Mouse (Mus musculus) MEL-GATA-1-ER (cell line): ENCODE measurements around the gene Gpr132.
"Not testable (repeated sequence)": the region's sequence is repeated elsewhere in the genome, so short reads cannot be mapped to it uniquely, and the experiment has no call there.

Source experiments
- DNase-seq: peaks from one replicate; pipeline ENCODE4 v3.0.0-alpha.2; 2012; ENCODE audit warnings: low read depth; ENCODE audit errors: extremely low read depth

The Gpr132 gene

DNA sequence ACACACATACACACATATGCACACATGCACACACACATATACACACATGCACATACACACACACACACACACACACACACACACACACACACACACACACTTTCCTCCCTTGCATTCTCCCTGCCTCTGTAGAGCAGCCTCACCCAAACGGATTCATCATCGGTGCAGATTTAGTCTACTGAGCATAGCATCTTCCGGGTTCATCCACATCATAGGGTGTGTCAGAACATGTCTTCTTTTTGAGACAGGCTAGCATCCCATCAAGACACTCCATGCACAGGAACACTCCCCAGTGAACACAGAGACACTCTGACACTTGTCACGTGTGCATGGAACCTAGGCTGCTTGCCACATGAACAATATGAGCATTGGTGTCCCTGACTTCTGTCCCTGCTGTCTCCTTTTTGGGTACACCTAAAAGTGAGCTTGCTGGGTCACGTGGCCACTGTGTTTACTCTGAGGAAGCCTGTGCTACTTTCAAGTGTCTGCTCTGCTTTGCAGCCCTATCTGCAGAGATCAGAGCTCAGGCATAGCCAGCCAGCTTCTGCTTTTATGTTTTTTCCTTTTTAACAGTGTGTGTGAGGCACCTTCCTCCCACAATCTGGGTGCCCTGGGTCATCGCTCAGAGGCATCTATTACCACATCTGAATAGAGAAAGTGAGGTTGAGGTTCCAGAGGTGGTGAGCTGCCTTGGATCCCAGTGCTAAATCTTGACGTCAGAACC, 13.3 kb downstream of the Gpr132 start:
- peak; percentile 67 for DNase-seq

- DNase-seq = no peak
These were observed 14.8 kb downstream of the Gpr132 start for GRCm38 (mm10) chr12:112853050-112853729.

GRCm38 (mm10) chr12:112851116-112851515, 16.9 kb downstream of the Gpr132 start:
- no peak for DNase-seq

DNA sequence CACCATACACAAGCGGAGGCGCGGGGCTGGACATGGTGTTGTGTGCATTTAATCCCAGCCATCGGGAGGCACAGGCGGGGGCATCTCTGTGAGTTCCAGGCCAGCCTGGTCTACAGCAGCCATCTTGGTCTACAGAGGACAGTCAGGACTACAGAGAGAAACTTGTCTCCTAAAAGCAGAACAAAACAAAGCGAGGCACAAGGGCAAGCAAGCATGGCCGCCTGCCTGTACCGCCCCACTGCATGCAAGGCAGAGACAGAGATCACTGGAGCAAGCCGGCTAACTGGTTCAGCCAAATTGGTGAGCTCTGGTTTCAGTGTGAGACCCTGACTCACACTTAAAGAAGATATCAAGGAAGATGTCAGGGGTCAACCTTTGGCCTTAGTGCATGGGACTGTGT, 17.7 kb downstream of the Gpr132 start:
- DNase-seq = no peak

- DNase-seq = no peak
These were observed 18.6 kb downstream of the Gpr132 start for GRCm38 (mm10) chr12:112849235-112850022.

- no peak for DNase-seq
These were observed 20.1 kb downstream of the Gpr132 start for GRCm38 (mm10) chr12:112847880-112848279.

DNA sequence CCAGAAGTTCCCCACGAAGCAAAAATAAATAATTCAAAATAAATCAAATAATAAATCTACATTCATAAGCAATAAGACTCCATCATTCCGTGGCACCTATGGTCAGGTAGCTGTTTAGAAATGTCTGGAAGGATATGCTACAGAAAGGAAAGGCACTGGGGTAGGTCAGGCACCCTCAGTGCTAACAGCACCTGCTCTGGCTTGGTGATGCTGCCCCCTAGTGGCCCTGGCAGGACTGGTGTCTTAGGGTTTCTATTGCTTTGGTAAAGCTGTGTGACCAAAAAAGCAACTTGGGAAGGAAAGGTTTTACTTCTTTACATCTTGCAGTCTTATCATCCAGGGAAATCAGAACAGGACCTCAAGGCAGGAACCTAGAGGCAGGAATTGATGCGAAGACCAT, 24.2 kb downstream of the Gpr132 start:
- DNase-seq = peak; percentile 88

GRCm38 (mm10) chr12:112842128-112842527, 25.9 kb downstream of the Gpr132 start:
- DNase-seq = not testable (repeated sequence)

DNA sequence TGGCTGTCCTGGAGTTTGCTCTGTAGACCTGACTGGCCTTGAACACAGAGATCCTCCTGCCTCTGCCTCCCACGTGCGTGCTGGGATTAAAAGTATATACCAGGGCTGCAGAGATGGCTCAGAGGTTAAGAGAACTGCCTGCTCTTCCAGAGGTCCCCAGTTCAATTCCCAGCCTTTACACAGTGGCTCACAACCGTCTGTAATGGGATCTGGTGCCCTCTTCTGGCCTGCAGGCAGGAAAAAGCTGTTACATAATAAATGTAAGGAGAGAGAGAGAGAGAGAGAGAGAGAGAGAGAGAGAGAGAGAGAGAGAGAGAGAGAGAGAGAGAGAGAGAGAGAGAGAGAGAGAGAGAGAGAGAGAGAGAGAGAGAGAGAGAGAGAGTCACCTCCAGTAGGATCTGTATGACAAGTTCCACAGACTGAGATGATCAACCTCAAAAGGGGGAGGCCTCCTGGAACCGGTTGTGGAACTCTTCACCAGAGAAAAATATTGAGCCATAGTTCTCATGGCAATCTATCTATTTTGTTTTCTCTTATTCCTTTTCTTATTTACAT, 26.6 kb downstream of the Gpr132 start:
- DNase-seq = not testable (repeated sequence)

DNA sequence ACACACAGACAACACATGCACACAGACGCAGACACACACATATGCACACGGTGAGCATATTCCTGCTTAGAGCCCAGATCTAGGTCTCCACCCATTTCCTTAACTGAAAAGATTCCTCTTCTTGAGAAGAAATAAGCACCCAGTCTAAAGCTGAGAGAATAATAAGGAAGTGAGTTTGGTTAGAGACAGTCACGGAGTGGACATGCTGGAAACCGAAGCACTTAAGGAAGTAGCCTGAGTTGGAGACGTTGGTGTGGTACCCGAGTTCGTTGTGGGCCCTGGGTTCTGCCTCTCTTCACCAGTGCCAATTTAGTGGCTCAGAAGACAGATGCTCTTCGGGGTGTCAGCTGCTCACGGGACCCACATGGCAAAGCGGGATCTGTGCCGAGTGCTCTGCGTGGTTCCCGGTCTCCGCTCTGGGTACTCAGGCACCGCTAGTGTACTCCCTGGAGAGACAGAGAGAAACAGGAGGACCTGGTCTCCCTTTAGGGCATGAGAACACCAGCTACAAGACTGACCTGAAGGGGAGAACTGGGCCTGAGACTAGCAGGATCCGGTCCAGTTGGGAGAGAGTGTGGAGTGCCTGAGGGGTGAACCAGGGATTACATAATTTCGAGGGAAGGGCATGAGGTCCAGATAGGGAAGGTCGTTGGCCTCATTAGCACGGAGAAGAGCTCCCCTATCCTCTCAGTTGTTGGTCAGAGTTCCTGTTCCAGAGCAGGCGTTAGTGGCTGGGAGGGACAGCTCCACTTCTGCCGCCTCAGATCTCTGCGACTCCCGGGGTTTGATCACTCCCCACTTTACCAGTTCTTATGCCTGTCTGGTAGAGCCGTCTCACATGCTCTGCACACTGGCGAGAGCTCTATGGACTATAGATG, 27.6 kb downstream of the Gpr132 start:
- DNase-seq = peak; percentile 47

DNA sequence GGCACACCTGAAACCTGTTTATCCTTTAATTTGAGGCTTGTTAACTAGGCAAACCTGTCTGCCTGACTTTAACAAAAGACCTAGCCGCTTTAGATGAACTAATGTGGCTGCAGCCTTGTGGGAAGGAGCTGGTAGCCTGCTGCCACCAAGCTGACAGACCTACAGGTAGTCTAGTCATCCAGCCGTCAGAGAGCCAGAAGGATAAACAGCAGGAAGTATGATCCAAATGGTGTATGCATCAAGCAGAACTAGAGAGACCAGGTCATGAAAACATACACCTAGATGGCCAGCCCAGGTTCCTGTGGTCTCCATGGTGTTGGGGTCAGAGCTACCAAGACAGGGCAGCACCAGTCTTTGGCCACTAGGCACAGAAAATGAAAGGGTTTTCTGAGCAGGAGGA, 33.0 kb downstream of the Gpr132 start:
- DNase-seq = no peak

DNA sequence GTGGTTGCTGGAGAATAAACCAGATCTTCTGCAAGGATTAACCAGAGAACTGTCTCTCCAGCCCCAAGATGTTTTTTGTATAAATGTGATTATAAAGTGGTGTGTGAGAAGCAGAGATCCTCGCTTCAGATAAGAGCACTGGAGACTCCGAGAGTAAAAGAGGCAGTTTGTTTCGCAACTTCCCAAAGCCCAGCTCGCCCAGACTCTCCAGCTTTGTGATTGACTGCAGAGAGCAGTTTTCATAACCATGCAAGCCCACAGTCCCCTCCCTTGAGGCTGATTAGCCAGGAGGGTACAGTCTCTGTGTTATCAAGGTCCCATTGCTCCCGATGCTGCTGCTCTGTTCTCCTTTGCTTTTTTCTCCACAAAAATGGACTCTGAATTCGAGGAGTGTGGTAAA, 34.5 kb downstream of the Gpr132 start:
- DNase-seq = peak; percentile 85

DNA sequence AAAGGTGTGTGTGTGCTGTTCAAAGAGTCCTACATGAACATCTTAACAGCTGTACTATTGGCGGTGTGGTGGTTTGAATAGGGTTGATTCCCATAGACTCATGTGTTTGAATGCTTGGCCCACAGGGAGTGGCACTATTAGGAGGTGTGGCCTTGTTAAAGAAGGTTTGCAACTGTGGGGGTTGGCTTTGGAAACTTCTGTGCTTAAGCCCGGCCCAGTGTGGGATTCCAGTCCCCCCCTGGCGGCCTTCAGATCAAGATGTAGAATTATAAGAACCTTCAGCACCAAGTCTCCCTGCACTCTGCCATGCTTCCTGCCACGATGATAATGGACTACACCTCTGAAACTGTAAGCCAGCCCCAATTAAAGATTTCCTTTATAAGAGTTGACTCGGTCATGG, 35.6 kb downstream of the Gpr132 start:
- no peak for DNase-seq

DNA sequence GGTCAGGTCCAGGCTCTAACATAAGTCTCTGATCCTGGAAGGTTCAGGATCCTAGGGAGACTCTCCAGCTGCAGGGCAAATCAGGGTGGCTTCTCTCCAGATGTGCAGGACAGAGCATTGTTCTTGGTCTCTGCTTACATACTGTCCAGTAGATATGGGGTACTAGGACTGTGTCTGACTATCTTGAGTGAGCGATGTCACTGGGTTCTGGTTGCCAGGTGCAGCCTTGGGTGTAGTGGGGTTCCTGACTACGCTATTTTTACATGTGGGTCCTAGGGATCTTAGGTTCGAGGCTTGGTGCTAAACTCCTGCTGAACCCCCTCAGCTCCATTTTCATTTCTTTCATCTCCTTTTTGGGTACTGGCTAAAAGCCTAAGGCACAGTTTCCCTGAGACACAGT, 37.5 kb downstream of the Gpr132 start:
- DNase-seq = peak; percentile 47

GRCm38 (mm10) chr12:112830141-112830540, 37.9 kb downstream of the Gpr132 start:
- DNase-seq = peak; percentile 77

DNA sequence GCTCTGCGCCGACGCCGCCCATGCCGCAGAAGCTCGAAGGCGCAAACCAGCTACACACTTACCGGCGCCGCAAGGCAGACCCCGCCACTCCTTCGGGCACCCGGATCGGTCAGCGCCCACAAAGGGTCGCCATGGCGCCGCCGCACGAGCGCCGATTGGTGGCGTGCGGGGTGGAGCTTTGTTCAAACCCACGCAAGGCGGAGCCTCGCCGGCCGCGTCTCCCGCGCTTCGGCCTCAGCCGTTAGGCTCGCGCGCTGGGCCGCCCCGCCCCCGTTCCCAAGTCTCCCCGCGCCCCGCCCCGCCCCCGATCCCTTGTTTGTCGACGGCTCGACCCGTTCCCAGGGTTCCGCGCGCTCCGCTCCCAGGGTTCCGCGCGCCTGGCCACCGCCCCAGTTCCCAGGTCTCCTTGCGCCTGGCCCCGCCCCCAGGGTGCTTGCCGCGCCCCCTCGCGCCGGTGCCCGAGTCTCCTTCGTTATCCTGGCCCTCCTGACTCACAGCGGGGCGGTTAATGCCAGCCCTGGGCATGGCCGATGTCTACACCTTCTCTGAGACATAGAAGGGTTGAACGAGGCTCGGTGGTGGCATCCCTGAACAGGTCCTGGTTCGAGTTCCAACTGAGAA, 38.7 kb downstream of the Gpr132 start, which contains the start of gene Cdca4:
Gene Cdca4, minus strand, starts transcription at position 180 of the 621 bp plus-strand sequence.
- DNase-seq = peak; percentile 95

DNA sequence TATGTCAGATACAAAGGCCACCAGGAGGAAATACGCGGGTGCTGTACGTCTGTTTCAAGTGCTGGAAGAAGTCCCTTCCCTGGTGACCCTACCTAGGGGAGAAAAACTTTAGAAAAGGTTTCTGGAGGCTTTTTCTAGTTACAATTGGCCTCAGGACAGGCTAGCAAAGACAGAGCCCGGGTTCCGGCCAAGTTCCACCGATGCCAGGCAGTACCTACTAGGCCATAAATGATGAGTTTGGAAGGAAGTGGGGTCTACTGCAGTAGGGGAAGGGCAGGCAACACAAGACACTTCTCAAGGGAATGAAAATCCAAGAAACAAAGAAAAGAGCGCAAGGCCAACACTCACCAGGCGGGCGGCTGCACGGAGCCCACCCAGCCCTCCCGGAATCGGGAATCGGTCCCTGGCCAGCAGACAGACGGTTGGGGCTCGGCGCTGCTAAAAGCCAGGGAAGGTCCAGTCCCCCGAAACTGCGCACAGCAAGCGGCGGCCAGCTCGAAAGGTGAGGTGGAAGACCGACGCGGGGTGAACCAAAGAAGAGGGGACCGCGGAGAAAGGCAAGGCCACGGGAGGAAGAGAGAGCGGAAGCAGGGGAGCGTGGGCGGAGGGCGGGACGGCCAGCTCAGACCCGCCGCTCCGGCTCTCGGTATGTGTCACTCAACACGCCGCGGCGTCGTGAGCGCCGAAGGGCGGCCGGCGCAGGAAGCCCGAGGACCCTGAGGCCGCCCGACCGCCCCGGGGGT, 39.4 kb downstream of the Gpr132 start:
- peak; percentile 74 for DNase-seq

- no peak for DNase-seq
These were observed 42.1 kb downstream of the Gpr132 start for GRCm38 (mm10) chr12:112825901-112826300.

DNA sequence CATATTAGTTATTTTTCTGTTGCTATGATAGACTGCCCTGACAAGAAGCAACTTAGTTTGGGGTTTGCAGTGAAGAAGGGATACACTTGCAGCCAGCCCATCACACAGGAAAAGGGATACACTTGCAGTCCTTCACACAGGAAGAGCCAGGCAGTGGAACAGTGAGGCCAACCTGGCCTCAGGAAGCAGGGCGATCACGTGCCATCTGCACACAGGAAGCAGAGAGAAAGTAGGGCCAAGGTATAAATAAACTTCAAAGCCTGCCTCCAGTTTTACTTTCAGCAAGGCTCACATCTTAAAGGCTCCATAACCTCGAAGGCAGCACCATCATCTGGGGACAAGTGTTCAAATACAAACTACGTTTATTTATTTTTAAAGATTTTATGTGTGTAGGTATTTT, 44.8 kb downstream of the Gpr132 start:
- no peak for DNase-seq

DNA sequence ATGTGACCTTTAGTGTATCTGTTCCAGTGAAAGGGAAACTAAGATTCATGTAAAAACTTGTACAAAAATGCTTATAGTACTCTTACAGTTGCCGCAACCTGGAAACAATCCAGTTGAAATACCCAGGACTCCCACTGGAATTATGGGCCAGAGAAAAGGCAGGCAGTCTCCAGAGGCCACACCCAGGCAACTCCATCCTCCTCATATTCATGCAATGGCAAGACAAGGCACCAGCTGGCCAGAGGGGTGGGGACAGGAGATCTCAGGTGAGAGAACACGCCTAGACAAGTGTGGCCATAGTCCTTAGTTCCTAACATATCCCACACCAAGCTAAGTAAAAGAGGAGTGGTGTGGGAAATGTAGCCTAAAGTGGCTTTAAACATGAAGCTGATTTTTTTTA, 45.4 kb downstream of the Gpr132 start:
- DNase-seq = no peak
